Mouse (Mus musculus) neutrophil, adult 83 days (primary cell): Measurements from ENCODE around the gene Mrap. TPM values are rescaled to one million over a fixed set of nuclear protein-coding genes. Genes with fewer than 3 reads are reported as not detected.

ENCODE experiments used
- total RNA-seq, 2 experiments: library from RNA; stranded (reverse); gene quantifications; one replicate each; pipeline ENCODE4 v1.2.4; 2023

Gene Mrap
- not detected for total RNA-seq

DNA sequence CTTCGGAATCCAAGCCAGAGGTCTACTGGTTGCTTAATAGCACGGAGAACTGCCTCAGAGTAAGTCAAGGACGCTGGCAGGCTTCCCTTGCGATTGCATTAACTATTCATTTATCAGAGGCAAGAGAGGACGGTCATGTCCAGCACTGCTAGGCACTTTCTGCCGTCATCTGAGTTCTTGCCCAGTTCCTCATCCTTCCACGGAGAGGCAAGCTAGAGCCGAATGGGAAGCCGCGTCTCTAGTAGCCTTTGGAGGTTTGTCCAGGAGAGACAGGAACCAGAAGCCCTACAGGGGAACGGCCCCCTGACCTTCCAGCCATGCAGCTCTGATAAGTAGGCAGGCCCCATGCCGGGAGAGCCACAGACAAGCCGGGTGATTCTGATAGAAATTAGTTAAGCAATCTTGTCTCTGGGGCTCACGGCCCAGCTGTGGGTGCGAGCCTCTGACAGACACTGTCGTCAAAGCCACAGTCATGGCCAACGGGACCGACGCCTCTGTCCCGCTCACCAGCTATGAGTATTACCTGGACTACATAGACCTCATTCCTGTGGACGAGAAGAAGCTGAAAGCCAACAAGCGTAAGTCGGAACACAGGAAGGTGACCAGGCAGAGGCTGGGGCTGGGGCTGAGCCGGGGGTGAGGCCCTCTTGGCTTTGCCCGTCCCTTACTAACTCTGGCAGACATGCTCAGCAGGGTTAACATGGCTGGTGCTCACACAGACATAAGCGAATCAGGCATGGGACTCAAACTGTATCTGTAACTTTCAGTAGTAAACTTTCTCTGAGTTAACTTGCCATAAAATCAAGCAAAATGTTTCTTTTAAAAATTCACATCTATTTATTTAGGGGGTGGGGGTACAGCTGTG is at the start of gene Mrap:
Gene Mrap, plus strand, starts transcription at position 116 of the 865 bp plus-strand sequence.

DNA sequence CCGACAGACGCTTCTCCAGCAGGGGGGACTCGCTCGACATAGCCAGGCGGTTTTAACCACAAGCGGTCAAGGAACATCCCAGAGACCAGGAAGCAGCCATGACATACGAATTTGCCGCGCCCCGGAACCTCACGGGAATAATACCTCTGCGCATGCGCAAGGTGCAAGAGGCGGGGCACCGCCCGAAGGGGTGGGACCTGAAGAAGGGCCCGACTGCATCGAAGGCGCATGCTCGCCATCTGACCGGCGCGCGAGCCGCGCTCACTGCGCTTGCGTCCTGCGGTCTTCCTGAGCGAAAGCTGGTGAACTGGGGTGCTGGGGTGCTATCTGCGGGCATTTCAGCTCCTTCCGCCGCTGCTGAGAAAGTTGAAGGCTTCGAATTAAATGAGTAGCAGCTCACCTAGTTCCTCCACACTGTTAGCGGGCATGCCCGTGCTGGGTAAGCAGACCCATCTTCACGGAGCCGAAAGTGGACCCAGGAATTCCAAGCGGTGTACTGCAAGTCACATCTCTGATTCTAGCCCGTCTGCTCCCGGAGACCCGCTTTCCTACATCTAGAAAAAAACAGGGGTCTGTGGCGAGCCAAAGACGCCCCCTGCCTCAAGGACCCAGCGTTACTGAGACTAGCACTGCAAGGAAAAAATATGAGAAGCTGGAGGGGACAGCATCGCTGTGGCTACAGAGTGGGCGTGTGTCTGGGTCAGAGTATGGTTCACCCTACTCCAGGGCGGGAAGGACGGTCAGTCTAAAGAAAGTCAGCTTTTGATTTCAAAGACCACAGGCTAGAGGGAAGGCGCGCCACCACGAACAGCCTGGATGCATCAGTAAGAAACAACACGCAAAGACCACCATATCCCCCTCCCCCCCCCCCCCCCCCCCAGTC is 10.5 kb upstream of the Mrap start, which contains the start of gene Mis18a:
Gene Mis18a, minus strand, starts transcription at position 172 of the 883 bp plus-strand sequence.

Other genes starting within 250 kb of the Mrap start
- 10 to 100 TPM; 27.2 to 30.4 TPM for gene Mis18a, start 10.8 kb upstream of the Mrap start, total RNA-seq
- gene Urb1, start 72.2 kb downstream of the Mrap start, total RNA-seq = 1 to 10 TPM; 7.3 to 8.5 TPM
- gene Eva1c, start 88.5 kb downstream of the Mrap start, total RNA-seq = not detected
- 1 to 10 TPM; 4.1 to 8.2 TPM for gene Cfap298, start 196.9 kb downstream of the Mrap start, total RNA-seq